Mouse (Mus musculus): ENCODE data around the gene Tmem184b. TPM values are rescaled to one million over a fixed set of nuclear protein-coding genes. Genes with fewer than 3 reads are reported as not detected.

Gene Tmem184b
- polyA plus RNA-seq, 2 experiments: 67.9 to 121 TPM

DNA sequence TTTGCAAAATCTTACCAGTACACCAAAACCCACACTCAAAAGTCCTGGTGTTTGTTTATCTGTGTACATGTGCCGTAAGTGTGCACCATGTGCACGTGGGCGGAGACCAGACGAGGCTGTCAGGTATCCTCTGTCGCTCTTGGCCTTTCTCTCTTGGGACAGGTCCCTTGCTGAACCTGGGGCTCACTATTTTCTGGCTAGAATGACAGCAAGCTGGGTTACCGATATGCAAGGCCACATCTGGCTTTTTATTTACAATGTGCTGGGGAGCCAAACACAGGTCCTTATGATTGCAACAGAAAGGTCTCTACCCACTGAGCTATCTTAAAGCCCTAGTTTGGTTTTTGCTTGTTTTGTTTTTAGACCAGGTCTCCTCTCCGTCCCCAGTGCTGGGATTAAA, 15.8 kb downstream of the Tmem184b start:
- no peak for ATAC-seq (ENCODE audit: low FRiP score, low read depth)
- Histone ChIP-seq H3K9me3 (ENCODE audit: control insufficient read depth, low read length) (no peaks in the 10 kb centered on the region), H3K36me3 (ENCODE audit: control insufficient read depth, insufficient read depth, low read length) (peaks cover 5% of the 10 kb centered on the region; the same call in 1 of the 2 replicates), H3K4me3 (replicated peaks; ENCODE audit: low read length) (no peak overlapping the region), H3K27ac (replicated peaks; ENCODE audit: low read depth, low read length) (no peak overlapping the region), H3K27me3 (ENCODE audit: control insufficient read depth, insufficient read depth, low read length) (no peaks in the 10 kb centered on the region), H3K9ac (ENCODE audit: low read depth, low read length, severe bottlenecking) (no peak overlapping the region), H3K4me2 (replicated peaks; ENCODE audit: low read depth, low read length, severe bottlenecking) (no peak overlapping the region), H3K4me1 (ENCODE audit: control insufficient read depth, insufficient read depth, low read length) (peaks cover 29% of the 10 kb centered on the region)
- no peak for TF ChIP-seq POLR2A (IDR thresholded peaks at IDR 0.05; ENCODE audit: borderline replicate concordance, extremely low read depth, insufficient read depth, insufficient read length)
- DNase-seq (ENCODE audit: low spot score): no peak
- WGBS: 76% methylated on average over 7 of the region's 7 CpGs

DNA sequence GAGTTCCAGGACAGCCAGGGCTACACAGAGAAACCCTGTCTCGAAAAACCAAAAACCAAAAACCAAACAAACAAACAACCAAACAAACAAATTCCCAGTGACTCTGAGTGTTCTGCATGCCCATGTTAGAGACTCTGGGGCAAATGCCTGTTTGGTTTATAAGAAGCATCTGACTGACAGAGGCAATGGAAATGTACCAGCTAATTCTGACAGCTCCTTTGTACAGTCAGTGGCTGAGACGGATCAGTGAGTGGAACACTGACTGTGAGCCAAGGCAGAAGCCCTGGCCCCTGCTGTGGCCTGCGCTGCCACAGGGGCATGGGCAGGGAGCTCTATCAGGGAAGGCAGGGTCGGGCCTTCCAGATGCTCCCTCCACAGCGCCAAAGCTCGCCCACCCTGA, 16.3 kb downstream of the Tmem184b start:
- peaks cover 27% of the 10 kb centered on the region for H3K4me1 ChIP-seq (ENCODE audit: control insufficient read depth, insufficient read depth, low read length)
- no peak for TF ChIP-seq POLR2A (IDR thresholded peaks at IDR 0.05; ENCODE audit: borderline replicate concordance, extremely low read depth, insufficient read depth, insufficient read length)
- ATAC-seq (ENCODE audit: low FRiP score, low read depth): no peak
- no peak overlapping the region for H3K27ac ChIP-seq (replicated peaks; ENCODE audit: low read depth, low read length)
- H3K9ac ChIP-seq (ENCODE audit: low read depth, low read length, severe bottlenecking): no peak overlapping the region
- H3K27me3 ChIP-seq (ENCODE audit: control insufficient read depth, insufficient read depth, low read length): no peaks in the 10 kb centered on the region
- no peak overlapping the region for H3K4me2 ChIP-seq (replicated peaks; ENCODE audit: low read depth, low read length, severe bottlenecking)
- no peak overlapping the region for H3K4me3 ChIP-seq (replicated peaks; ENCODE audit: low read length)
- no peak for DNase-seq (ENCODE audit: low spot score)
- WGBS: 78% methylated on average over 6 of the region's 6 CpGs
- no peaks in the 10 kb centered on the region for H3K9me3 ChIP-seq (ENCODE audit: control insufficient read depth, low read length)
- H3K36me3 ChIP-seq (ENCODE audit: control insufficient read depth, insufficient read depth, low read length): 0 out of 2 replicates have a peak, but pooled peaks cover 6% of the 10 kb centered on the region

DNA sequence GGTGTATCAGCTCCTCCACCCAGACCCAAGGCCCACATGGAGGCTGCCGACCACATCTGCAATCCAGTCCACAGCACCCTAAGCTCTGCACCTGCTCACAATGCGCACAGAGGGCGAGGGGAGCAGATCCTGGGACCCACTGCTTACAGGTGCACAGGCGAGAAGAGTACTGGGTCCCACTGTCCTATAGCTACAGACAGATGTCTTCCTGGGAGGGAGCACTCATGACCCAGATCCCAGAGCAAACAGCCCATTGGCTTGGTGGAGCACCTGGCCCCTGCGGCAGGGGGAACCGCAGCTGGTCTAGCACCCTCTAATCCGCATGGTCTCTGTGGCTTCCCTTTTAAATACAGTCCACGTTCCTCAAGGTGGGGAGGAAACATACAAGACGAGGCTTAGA, 21.7 kb downstream of the Tmem184b start:
- 81% methylated on average over 9 of the region's 9 CpGs for whole genome bisulfite sequencing
- DNase-seq (ENCODE audit: low spot score) (no peak), ATAC-seq (ENCODE audit: low FRiP score, low read depth) (no peak)
- H3K36me3 ChIP-seq (ENCODE audit: control insufficient read depth, insufficient read depth, low read length): peaks cover 23% of the 10 kb centered on the region
- no peak for TF ChIP-seq POLR2A (IDR thresholded peaks at IDR 0.05; ENCODE audit: borderline replicate concordance, extremely low read depth, insufficient read depth, insufficient read length)
- H3K4me1 ChIP-seq (ENCODE audit: control insufficient read depth, insufficient read depth, low read length): no peaks in the 10 kb centered on the region
- H3K4me3 ChIP-seq (replicated peaks; ENCODE audit: low read length): no peak overlapping the region
- H3K9ac ChIP-seq (ENCODE audit: low read depth, low read length, severe bottlenecking): no peak overlapping the region
- no peak overlapping the region for H3K27ac ChIP-seq (replicated peaks; ENCODE audit: low read depth, low read length)
- no peak overlapping the region for H3K4me2 ChIP-seq (replicated peaks; ENCODE audit: low read depth, low read length, severe bottlenecking)
- no peaks in the 10 kb centered on the region for H3K27me3 ChIP-seq (ENCODE audit: control insufficient read depth, insufficient read depth, low read length)
- H3K9me3 ChIP-seq (ENCODE audit: control insufficient read depth, low read length): no peaks in the 10 kb centered on the region

DNA sequence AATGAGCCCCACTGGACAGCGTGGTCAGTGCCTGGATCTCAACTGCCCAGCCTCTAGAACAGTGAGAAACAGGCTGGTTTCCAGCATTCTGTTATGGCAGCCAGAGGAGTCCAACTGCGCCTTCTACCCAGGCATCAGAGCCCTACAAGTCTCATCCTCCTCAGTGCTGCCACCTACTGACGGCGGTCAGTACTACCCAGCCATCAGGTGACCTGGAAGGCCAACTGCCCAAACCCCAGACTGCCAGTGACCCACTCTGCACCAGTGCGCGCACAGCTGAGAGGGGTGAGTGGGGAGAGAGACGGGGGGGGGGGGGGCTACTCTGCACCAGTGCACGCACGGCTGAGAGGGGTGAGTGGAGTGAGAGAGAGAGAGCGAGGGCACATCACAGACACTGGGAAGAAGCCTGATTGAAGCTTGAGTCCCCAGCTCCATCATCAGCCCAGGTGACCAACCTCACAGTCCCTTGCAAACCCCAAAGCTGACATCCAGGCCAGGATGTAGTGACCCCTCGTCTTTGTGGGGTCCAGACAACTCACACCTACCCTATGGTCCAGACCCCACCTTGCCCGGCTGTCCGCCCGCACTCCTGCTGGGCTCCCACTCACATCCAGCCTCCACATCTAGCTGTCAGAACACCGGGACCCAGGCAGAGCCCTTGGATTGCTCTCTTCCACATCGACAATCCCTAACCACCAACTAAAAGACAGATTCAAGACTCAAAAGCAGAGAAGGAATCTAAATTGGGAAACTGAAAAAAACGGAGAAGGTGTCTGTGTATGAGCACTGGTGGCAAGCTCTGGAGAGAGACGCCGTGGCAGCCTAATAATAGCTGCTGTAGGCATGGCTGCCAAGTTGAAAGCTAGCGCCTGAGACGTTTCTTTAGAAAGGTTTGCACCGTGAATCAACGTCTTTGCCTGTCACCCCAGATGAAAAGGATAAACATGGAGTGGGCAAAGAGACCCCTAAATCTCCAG, 22.6 kb downstream of the Tmem184b start:
- ATAC-seq (ENCODE audit: low FRiP score, low read depth): peak; percentile 62
- H3K4me2 ChIP-seq (replicated peaks; ENCODE audit: low read depth, low read length, severe bottlenecking): no peak overlapping the region
- no peaks in the 10 kb centered on the region for H3K9me3 ChIP-seq (ENCODE audit: control insufficient read depth, low read length)

DNA sequence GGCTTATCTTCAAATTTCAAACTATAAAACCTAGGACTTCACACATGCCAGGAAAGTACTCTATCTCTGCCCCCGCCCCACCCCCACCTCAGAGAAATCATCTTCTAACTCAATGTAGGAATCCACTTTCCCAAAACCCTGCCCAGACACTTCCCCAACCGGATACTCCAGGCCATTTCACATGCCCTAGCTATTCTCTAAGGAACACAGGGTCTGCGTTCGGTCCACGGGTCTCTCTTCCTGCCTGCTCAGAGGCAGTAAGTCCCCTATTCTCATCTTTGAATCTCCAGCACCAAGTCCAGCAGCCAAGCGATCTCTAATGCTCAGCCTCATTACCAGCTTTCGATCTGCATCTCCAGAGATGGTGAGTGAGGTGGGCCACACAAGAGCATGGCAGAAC, 23.7 kb downstream of the Tmem184b start:
- H3K4me3 ChIP-seq (replicated peaks; ENCODE audit: low read length): no peak overlapping the region
- no peak overlapping the region for H3K27ac ChIP-seq (replicated peaks; ENCODE audit: low read depth, low read length)
- H3K4me1 ChIP-seq (ENCODE audit: control insufficient read depth, insufficient read depth, low read length): no peaks in the 10 kb centered on the region
- DNase-seq (ENCODE audit: low spot score) (no peak), ATAC-seq (ENCODE audit: low FRiP score, low read depth) (no peak)
- H3K4me2 ChIP-seq (replicated peaks; ENCODE audit: low read depth, low read length, severe bottlenecking): no peak overlapping the region
- WGBS: 90% methylated on average over 7 of the region's 7 CpGs
- H3K9ac ChIP-seq (ENCODE audit: low read depth, low read length, severe bottlenecking): no peak overlapping the region
- no peak for TF ChIP-seq POLR2A (IDR thresholded peaks at IDR 0.05; ENCODE audit: borderline replicate concordance, extremely low read depth, insufficient read depth, insufficient read length)
- H3K9me3 ChIP-seq (ENCODE audit: control insufficient read depth, low read length): no peaks in the 10 kb centered on the region
- no peaks in the 10 kb centered on the region for H3K27me3 ChIP-seq (ENCODE audit: control insufficient read depth, insufficient read depth, low read length)
- H3K36me3 ChIP-seq (ENCODE audit: control insufficient read depth, insufficient read depth, low read length): peaks cover 41% of the 10 kb centered on the region

More for the DNA sequence above, 22.6 kb downstream of the Tmem184b start:
- peaks cover 32% of the 10 kb centered on the region for H3K36me3 ChIP-seq (ENCODE audit: control insufficient read depth, insufficient read depth, low read length)
- peak; percentile 61 for DNase-seq (ENCODE audit: low spot score)
- H3K4me1 ChIP-seq (ENCODE audit: control insufficient read depth, insufficient read depth, low read length): no peaks in the 10 kb centered on the region
- no peak overlapping the region for H3K9ac ChIP-seq (ENCODE audit: low read depth, low read length, severe bottlenecking)
- 58% methylated on average over 17 of the region's 23 CpGs for WGBS
- no peak overlapping the region for H3K27ac ChIP-seq (replicated peaks; ENCODE audit: low read depth, low read length)
- H3K4me3 ChIP-seq (replicated peaks; ENCODE audit: low read length): no peak overlapping the region
- no peak for TF ChIP-seq POLR2A (IDR thresholded peaks at IDR 0.05; ENCODE audit: borderline replicate concordance, extremely low read depth, insufficient read depth, insufficient read length)
- H3K27me3 ChIP-seq (ENCODE audit: control insufficient read depth, insufficient read depth, low read length): no peaks in the 10 kb centered on the region
